Mouse (Mus musculus): ENCODE data around the gene Plekhm3. TPM values are rescaled to one million over a fixed set of nuclear protein-coding genes. Genes with fewer than 3 reads are reported as not detected.

Gene Plekhm3
- polyA plus RNA-seq, 1 experiment, result 8.2 TPM

DNA sequence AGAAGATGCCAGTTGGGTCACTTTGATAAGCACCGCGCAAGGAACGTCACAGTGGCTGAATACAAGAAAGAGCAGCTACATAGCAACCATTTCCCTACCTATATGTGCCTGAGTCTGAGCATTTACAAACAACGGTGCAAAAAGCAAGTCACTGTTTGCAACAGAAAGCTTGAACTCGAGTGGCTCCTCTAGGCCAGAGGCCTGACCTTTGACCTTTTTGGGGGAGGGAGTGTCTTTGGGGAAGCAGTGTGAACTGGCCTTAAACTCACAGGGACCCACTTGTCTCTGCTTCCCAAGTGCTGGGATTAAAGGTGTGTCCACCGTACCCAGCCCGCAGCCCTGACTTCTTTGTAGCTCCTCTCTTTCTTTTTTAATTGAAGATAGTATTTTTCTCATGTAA lies 203.0 kb downstream of the Plekhm3 start:
- no peak for TF ChIP-seq CTCF (IDR thresholded peaks at IDR 0.05; ENCODE audit: borderline replicate concordance, insufficient read depth, low read length)
- TF ChIP-seq POLR2A (IDR thresholded peaks at IDR 0.05; ENCODE audit: low read depth, low read length), result no peak
- H3K27ac ChIP-seq (ENCODE audit: insufficient read depth, low read length), result no peak overlapping the region
- H3K4me3 ChIP-seq (ENCODE audit: insufficient read depth, low read length), result no peak overlapping the region
- H3K4me1 ChIP-seq (ENCODE audit: control insufficient read depth, insufficient read depth, low read length), result peaks cover 3% of the 10 kb centered on the region; the same call in 1 of the 2 replicates

DNA sequence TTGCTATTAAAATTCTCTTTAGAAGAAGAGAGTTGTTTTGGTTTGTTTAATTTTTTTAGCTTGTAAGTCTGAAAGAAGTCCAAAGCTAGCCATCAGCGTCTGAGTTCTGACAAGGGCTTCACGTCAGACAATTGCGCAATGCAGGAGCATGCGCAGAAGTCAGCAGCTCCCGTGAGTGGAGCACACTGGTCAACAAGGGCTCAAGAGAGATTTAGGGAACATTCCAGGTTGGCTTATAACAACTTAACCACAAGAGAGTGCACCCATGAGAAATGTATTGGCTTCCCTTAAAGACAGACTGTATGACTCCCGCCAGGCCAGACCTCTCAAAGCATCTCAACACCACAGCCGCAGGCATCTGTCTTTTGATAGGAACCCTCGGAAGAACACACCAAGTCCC lies 203.5 kb downstream of the Plekhm3 start:
- TF ChIP-seq CTCF (IDR thresholded peaks at IDR 0.05; ENCODE audit: borderline replicate concordance, insufficient read depth, low read length) (no peak), POLR2A (IDR thresholded peaks at IDR 0.05; ENCODE audit: low read depth, low read length) (no peak)
- Histone ChIP-seq H3K27ac (ENCODE audit: insufficient read depth, low read length) (no peak overlapping the region), H3K4me3 (ENCODE audit: insufficient read depth, low read length) (no peak overlapping the region), H3K4me1 (ENCODE audit: control insufficient read depth, insufficient read depth, low read length) (peaks cover 3% of the 10 kb centered on the region; the same call in 1 of the 2 replicates)

DNA sequence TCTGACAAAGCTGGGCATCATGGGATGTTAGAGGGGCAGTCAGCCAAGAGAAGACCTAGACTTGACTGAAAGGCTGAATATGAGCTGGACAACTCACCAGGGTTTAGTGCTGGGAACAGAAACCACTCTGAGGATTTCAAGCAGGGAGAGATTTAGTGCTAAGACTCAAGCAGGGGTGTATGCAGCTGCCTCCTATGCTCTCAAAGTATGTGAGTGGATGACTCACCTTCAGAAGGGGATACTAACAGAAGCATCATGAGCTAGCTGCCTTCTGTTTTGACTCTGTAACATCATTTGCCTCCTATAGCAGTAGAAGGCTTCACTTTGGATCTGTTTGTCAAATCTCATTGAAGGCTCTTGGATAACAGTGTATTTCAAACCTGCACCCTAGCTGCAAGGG lies 212.0 kb downstream of the Plekhm3 start:
- Histone ChIP-seq H3K4me3 (ENCODE audit: insufficient read depth, low read length) (no peak overlapping the region), H3K4me1 (ENCODE audit: control insufficient read depth, insufficient read depth, low read length) (no peaks in the 10 kb centered on the region), H3K27ac (ENCODE audit: insufficient read depth, low read length) (no peak overlapping the region)
- TF ChIP-seq POLR2A (IDR thresholded peaks at IDR 0.05; ENCODE audit: low read depth, low read length) (no peak), CTCF (IDR thresholded peaks at IDR 0.05; ENCODE audit: borderline replicate concordance, insufficient read depth, low read length) (no peak)

GRCm38 (mm10) chr1:64742741-64743408 lies 213.7 kb downstream of the Plekhm3 start:
- TF ChIP-seq POLR2A (IDR thresholded peaks at IDR 0.05; ENCODE audit: low read depth, low read length) (no peak), CTCF (IDR thresholded peaks at IDR 0.05; ENCODE audit: borderline replicate concordance, insufficient read depth, low read length) (no peak)

DNA sequence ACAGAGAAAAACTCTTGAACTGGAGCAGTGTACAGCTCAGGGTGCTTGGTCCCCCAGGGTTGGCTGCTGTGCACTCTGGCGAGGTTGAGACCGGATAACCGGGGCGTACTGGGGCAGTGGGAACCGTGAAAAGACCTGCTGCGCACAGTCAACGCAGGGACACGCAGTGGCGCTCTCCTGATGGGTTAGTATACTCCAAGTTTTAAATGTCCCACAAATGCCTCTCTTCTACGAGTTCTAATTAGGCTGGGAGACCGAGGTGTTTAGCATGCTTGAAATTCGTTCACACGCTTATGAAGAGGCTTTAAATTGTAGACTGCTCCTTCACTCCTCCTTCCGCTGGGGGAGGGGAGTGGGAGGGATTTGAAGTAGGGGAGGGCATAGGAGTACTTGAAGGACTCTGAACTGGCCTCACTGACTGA lies 218.0 kb downstream of the Plekhm3 start:
- no peak for TF ChIP-seq POLR2A (IDR thresholded peaks at IDR 0.05; ENCODE audit: low read depth, low read length)
- peak; percentile 12; the same call in 1 of the 2 replicates for TF ChIP-seq CTCF (IDR thresholded peaks at IDR 0.05; ENCODE audit: borderline replicate concordance, insufficient read depth, low read length)
- H3K4me3 ChIP-seq (ENCODE audit: insufficient read depth, low read length), result peak overlapping the region; percentile 47
- H3K27ac ChIP-seq (ENCODE audit: insufficient read depth, low read length), result no peak overlapping the region
- H3K4me1 ChIP-seq (ENCODE audit: control insufficient read depth, insufficient read depth, low read length), result 0 out of 2 replicates have a peak, but pooled peaks cover 6% of the 10 kb centered on the region

More at GRCm38 (mm10) chr1:64742741-64743408, 213.7 kb downstream of the Plekhm3 start:
- Histone ChIP-seq H3K4me1 (ENCODE audit: control insufficient read depth, insufficient read depth, low read length) (no peaks in the 10 kb centered on the region), H3K27ac (ENCODE audit: insufficient read depth, low read length) (no peak overlapping the region), H3K4me3 (ENCODE audit: insufficient read depth, low read length) (no peak overlapping the region)

DNA sequence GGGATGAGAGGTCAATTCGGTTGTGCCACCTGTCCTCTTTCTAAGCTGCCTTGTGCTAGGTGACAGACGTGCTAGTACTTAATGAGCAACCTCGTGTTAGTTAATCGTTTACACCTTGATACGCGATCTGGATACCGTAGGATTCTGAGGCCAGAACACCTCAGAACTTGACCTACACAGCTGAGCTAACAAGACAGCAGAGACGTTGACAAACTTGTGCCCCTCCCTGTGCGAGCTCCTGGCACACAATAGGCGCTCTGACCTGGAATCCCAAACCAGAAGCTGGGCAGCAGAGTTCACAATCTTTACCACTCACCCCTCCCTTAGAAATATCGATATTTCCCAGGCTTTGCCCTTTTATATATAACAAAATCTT lies 218.5 kb downstream of the Plekhm3 start:
- TF ChIP-seq POLR2A (IDR thresholded peaks at IDR 0.05; ENCODE audit: low read depth, low read length), result no peak
- H3K4me3 ChIP-seq (ENCODE audit: insufficient read depth, low read length), result peak overlapping the region; percentile 47
- H3K4me1 ChIP-seq (ENCODE audit: control insufficient read depth, insufficient read depth, low read length), result 0 out of 2 replicates have a peak, but pooled peaks cover 10% of the 10 kb centered on the region
- no peak overlapping the region for H3K27ac ChIP-seq (ENCODE audit: insufficient read depth, low read length)

GRCm38 (mm10) chr1:64737502-64738179 lies 219.0 kb downstream of the Plekhm3 start, which contains the start of gene Fzd5:
Fzd5 (minus strand) TSS chr1:64737751.
- peak within 1 kb of the TSS; percentile 44 for H3K27ac ChIP-seq (ENCODE audit: insufficient read depth, low read length)
- H3K4me3 ChIP-seq (ENCODE audit: insufficient read depth, low read length), result peak within 1 kb of the TSS; percentile 85
- TF ChIP-seq POLR2A (IDR thresholded peaks at IDR 0.05; ENCODE audit: low read depth, low read length) (peak; percentile 94), CTCF (IDR thresholded peaks at IDR 0.05; ENCODE audit: borderline replicate concordance, insufficient read depth, low read length) (no peak)
- 0 out of 2 replicates have a peak, but pooled peaks cover 10% of the 10 kb centered on the region for H3K4me1 ChIP-seq (ENCODE audit: control insufficient read depth, insufficient read depth, low read length)

DNA sequence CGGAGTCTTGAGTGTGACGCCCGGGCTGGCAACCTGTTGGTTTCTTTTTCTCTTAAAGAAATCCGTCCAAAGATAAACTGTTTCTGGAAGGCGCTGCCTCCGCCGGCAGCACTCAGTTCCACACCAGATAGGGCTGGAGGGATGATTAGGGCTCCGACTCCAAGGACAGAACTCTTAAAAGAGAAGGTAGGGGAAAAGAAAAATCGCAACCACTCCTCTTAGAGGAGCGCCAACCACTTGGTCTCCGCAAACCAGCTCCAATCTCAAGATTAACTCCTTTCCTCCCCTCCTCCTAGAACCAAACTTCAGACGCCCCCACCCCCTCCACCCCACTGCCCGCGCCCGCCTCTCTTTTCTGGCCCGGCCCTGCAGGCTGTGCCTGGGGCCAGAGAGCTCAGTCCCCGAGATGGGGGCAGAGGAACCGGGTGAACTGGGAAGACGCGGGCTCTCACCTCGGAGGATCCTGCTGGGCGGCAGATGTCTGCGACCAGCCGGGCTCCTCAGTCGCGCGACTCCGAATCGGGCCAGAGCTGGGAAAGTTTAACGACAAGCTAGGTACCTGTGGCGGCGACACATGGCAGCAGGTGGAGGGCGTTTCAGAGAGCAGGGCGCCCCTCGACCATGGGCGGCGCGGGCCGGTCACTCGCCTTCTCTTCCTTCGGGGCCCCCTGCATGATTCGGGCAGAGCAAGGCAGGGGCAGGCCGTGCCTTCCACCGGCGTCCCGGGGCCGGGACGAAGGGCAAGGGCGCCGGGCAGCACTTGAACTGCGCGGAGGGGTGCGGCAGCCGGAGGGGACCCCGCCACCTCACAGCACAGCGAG lies 219.7 kb downstream of the Plekhm3 start:
- H3K27ac ChIP-seq (ENCODE audit: insufficient read depth, low read length), result peak overlapping the region; percentile 44
- TF ChIP-seq CTCF (IDR thresholded peaks at IDR 0.05; ENCODE audit: borderline replicate concordance, insufficient read depth, low read length) (no peak), POLR2A (IDR thresholded peaks at IDR 0.05; ENCODE audit: low read depth, low read length) (no peak)

More for the DNA sequence above, 219.7 kb downstream of the Plekhm3 start:
- peak overlapping the region; percentile 85 for H3K4me3 ChIP-seq (ENCODE audit: insufficient read depth, low read length)
- 0 out of 2 replicates have a peak, but pooled peaks cover 10% of the 10 kb centered on the region for H3K4me1 ChIP-seq (ENCODE audit: control insufficient read depth, insufficient read depth, low read length)

Other genes starting within 250 kb of the Plekhm3 start
- gene Fzd5, start 219.1 kb downstream of the Plekhm3 start, polyA plus RNA-seq (2011; ENCODE audit: insufficient read length, low read depth, missing spikeins), result 8.3 and 9.1 TPM in 2 replicates
- not detected in 2 replicates for gene Akr1cl, start 75.9 kb upstream of the Plekhm3 start, polyA plus RNA-seq (2011; ENCODE audit: insufficient read length, low read depth, missing spikeins)
- gene Cryge, start 94.3 kb upstream of the Plekhm3 start, polyA plus RNA-seq (2011; ENCODE audit: insufficient read length, low read depth, missing spikeins), result not detected in 2 replicates
- not detected in 2 replicates for gene Crygd, start 106.6 kb upstream of the Plekhm3 start, polyA plus RNA-seq (2011; ENCODE audit: insufficient read length, low read depth, missing spikeins)
- not detected in 2 replicates for gene Crygc, start 116.9 kb upstream of the Plekhm3 start, polyA plus RNA-seq (2011; ENCODE audit: insufficient read length, low read depth, missing spikeins)
- not detected in 2 replicates for gene Crygb, start 125.5 kb upstream of the Plekhm3 start, polyA plus RNA-seq (2011; ENCODE audit: insufficient read length, low read depth, missing spikeins)
- not detected in 2 replicates for gene Cryga, start 146.5 kb upstream of the Plekhm3 start, polyA plus RNA-seq (2011; ENCODE audit: insufficient read length, low read depth, missing spikeins)
- gene Gm28845, start 162.7 kb upstream of the Plekhm3 start, polyA plus RNA-seq (2011; ENCODE audit: insufficient read length, low read depth, missing spikeins), result not detected in 2 replicates
- gene D630023F18Rik, start 166.4 kb upstream of the Plekhm3 start, polyA plus RNA-seq (2011; ENCODE audit: insufficient read length, low read depth, missing spikeins), result 0.32 TPM in 1 of 2 replicates, not detected in the other
- 91.9 and 106 TPM in 2 replicates for gene Idh1, start 229.7 kb upstream of the Plekhm3 start, polyA plus RNA-seq (2011; ENCODE audit: insufficient read length, low read depth, missing spikeins)
- gene Pikfyve, start 229.9 kb upstream of the Plekhm3 start, polyA plus RNA-seq (2011; ENCODE audit: insufficient read length, low read depth, missing spikeins), result 30.2 and 34.6 TPM in 2 replicates

Data from embryonic fibroblast, embryonic 13.5 days (primary cell).